ENCODE assay signal across 21 mouse cellular contexts in genomic region chr7:78702676-78703075, GRCm38 (mm10). TPM values are rescaled to one million over a fixed set of nuclear protein-coding genes. Genes with fewer than 3 reads are reported as not detected.
"Had no signal": no experiment of that assay in that cellular context is flagged by ENCODE, and none has a peak within 500 bp of the region (broad histone marks: within the 10 kb centered on the region; RNA-seq: fewer than 3 reads in every experiment).

No protein-coding gene starts in this region.

- DNase-seq: kidney, postnatal 25 days; layer of hippocampus, adult 9-11 months; liver, postnatal 0 days; lung, embryonic 14.5 days; retina, postnatal 1 day; right cerebral cortex, postnatal 25 days; spleen, adult 18-20 months; thymus, adult 18-20 months; thymus, postnatal 36 days had no signal

- H3K27me3 ChIP-seq: midbrain, embryonic 12.5 days; neural tube, embryonic 13.5 days; stomach, embryonic 15.5 days had no signal

- H3K9ac ChIP-seq: liver, embryonic 14.5 days; liver, postnatal 0 days; lung, embryonic 14.5 days; midbrain, embryonic 12.5 days; neural tube, embryonic 13.5 days; stomach, embryonic 15.5 days had no signal

- ATAC-seq: liver, postnatal 0 days; lung, postnatal 0 days; midbrain, embryonic 16.5 days had no signal

- H3K9me3 ChIP-seq: midbrain, embryonic 12.5 days; neural tube, embryonic 13.5 days; stomach, embryonic 15.5 days had no signal

- H3K4me2 ChIP-seq: liver, embryonic 11.5 days; lung, embryonic 14.5 days; midbrain, embryonic 12.5 days; neural tube, embryonic 13.5 days; stomach, embryonic 15.5 days had no signal

- H3K4me3 ChIP-seq: layer of hippocampus, adult 2 months; midbrain, embryonic 12.5 days; myocyte; neural tube, embryonic 13.5 days; stomach, embryonic 15.5 days had no signal

- H3K4me1 ChIP-seq: midbrain, embryonic 12.5 days; neural tube, embryonic 13.5 days; stomach, embryonic 15.5 days had no signal

- H3K36me3 ChIP-seq: midbrain, embryonic 12.5 days; neural tube, embryonic 13.5 days; stomach, embryonic 15.5 days had no signal

- H3K27ac ChIP-seq: kidney, postnatal 0 days; layer of hippocampus, adult 2 months; liver, embryonic 14.5 days; macrophage; midbrain, embryonic 12.5 days; neural tube, embryonic 13.5 days; stomach, embryonic 15.5 days had no signal

RNA-seq across cellular contexts. Expression of gene Ntrk3, which starts 35.1 kb away (rescaled TPM):
- total RNA-seq: megakaryocyte, adult 5-6 weeks had no signal
- polyA plus RNA-seq: macrophage had no signal
